Mouse (Mus musculus) cerebellum, adult 2 months (tissue): ENCODE data around the gene Lrp5. TPM values are rescaled to one million over a fixed set of nuclear protein-coding genes. Genes with fewer than 3 reads are reported as not detected.

Experiments used
- DNase-seq, 2 experiments: peaks; one replicate each; pipeline ENCODE4 v3.0.0; 2021
- H3K27ac ChIP-seq: fragments of 200-500 bp; 2 replicates; pipeline ENCODE4 v1.5.1; 2012; ENCODE audit warnings: low read length, control low read depth, inconsistent platforms; ENCODE audit not compliant: insufficient read depth
- H3K27me3 ChIP-seq: fragments of 200-500 bp; 2 replicates; pipeline ENCODE4 v1.6.1; 2012; ENCODE audit warnings: inconsistent platforms, mild to moderate bottlenecking, low read length, moderate library complexity; ENCODE audit not compliant: control insufficient read depth, insufficient read depth
- H3K4me1 ChIP-seq: fragments of 200-500 bp; 2 replicates; pipeline ENCODE4 v1.6.1; 2011; ENCODE audit warnings: low read length; ENCODE audit not compliant: control insufficient read depth, insufficient read depth
- H3K4me3 ChIP-seq: fragments of 200-500 bp; replicated peaks from 2 replicates; pipeline ENCODE3; 2011; ENCODE audit warnings: mild to moderate bottlenecking, low read depth, low read length, control low read depth; ENCODE audit not compliant: insufficient read depth
- CTCF ChIP-seq: fragments of 200-500 bp; IDR thresholded peaks from 2 replicates; pipeline ENCODE4 v1.5.1; 2011; ENCODE audit warnings: low read depth, mild to moderate bottlenecking, control low read depth, low read length, moderate library complexity, borderline replicate concordance; ENCODE audit not compliant: insufficient read depth
- POLR2A ChIP-seq: fragments of 200-500 bp; IDR thresholded peaks from 2 replicates; pipeline ENCODE4 v1.6.1; 2011; ENCODE audit warnings: low read length, control low read depth, borderline replicate concordance; ENCODE audit not compliant: insufficient read depth
- WGBS: fragments of 180-500 bp; shearing (Covaris S2); methylation state at CpG from one replicate; pipeline ENCODE4 v1.1.7; 2018; 5-methylcytosine and 5-hydroxymethylcytosine counted together
- polyA plus RNA-seq: library from polyadenylated mRNA; depleted of rRNA; stranded (reverse); fragments of >200 nt; gene quantifications from 2 replicates; pipeline ENCODE4 v1.2.3, GENCODE M21; 2012; rRNA removed

Gene Lrp5
- 3.8 and 3.9 TPM in 2 replicates for polyA plus RNA-seq

DNA sequence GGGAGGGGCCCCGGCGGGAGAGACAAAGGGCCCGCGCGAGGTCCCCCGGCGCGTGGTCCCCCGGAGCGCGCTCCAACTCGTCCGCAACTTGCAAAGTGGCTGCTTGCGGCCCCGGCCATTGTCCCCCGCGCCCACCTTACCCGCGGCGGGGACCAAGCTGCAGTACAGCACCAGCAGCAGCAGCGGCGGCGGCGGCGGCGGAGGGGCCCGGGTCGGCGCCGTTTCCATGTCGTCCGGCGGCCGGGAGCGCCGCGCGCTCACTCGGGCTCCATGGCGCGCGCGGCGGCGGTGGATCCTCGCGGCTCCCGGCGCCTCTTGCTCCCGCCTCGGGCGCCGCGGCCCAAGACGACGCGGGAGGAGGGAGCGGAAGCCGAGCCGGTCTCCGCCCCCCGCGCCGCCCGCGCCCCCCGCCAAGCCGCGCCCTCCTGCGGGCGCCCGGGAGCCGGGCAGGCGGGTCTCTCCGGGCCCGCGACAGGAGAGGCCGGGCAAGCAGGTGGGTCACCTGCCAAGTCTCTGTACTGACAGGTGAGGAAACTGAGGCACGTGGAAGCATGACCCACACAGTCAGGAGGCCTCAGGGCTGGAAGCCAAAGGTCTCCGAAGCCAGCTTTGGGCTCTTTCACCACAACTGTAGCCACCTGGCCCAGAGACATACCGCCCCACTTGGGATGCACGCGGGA is at the start of gene Lrp5:
Lrp5 (minus strand) TSS at position 350 of the 680 bp plus-strand sequence.
- peak in 1 of 2 experiments; percentile 24 for DNase-seq
- WGBS: 1% methylated on average over 83 of the region's 83 CpGs
- no peaks in the 10 kb centered on the region for H3K27me3 ChIP-seq
- 0 out of 2 replicates have a peak within 1 kb of the TSS, but pooled peaks have one; percentile 21 for H3K27ac ChIP-seq
- H3K4me3 ChIP-seq: peak within 1 kb of the TSS; percentile 47
- H3K4me1 ChIP-seq: peaks cover 2% of the 10 kb centered on the region
- TF ChIP-seq POLR2A (no peak), CTCF (no peak)

GRCm38 (mm10) chr19:3736001-3736400 is 49.6 kb upstream of the Lrp5 start:
- Histone ChIP-seq H3K4me1 (no peaks in the 10 kb centered on the region), H3K27me3 (no peaks in the 10 kb centered on the region), H3K27ac (no peak overlapping the region), H3K4me3 (no peak overlapping the region)
- DNase-seq: no peak
- TF ChIP-seq CTCF (no peak), POLR2A (no peak)
- 74% methylated on average over 3 of the region's 3 CpGs for WGBS

- H3K27me3 ChIP-seq: no peaks in the 10 kb centered on the region
- 83% methylated on average over 7 of the region's 7 CpGs for WGBS
- DNase-seq: no peak
- H3K4me3 ChIP-seq: no peak overlapping the region
- TF ChIP-seq CTCF: no peak
- TF ChIP-seq POLR2A: no peak
- no peak overlapping the region for H3K27ac ChIP-seq
- H3K4me1 ChIP-seq: no peaks in the 10 kb centered on the region
These were observed 44.6 kb upstream of the Lrp5 start for GRCm38 (mm10) chr19:3730781-3731646.

GRCm38 (mm10) chr19:3728901-3729300 is 42.5 kb upstream of the Lrp5 start:
- DNase-seq: no peak
- WGBS: 67% methylated on average over 2 of the region's 2 CpGs
- no peak for TF ChIP-seq CTCF
- TF ChIP-seq POLR2A: no peak
- Histone ChIP-seq H3K27ac (no peak overlapping the region), H3K27me3 (no peaks in the 10 kb centered on the region), H3K4me1 (no peaks in the 10 kb centered on the region), H3K4me3 (no peak overlapping the region)

DNA sequence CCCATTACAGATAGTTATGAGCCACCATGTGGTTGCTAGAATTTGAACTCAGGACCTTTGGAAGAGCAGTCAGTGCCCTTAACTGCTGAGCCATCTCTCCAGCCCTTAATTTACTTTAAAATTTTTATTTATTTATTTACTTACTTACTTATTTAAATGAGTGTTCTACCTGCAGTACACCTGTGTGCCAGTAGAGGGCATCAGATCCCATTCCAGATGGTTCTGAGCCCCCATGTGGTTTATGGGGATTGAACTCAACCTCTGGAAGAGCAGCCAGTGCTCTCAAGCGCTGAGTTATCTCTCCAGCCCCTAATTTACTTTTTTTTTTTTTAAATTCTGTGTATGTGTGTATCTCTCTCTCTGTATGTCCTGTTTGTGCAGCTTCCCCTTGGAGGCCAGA is 38.4 kb upstream of the Lrp5 start:
- H3K4me1 ChIP-seq: no peaks in the 10 kb centered on the region
- TF ChIP-seq CTCF: peak; percentile 65
- TF ChIP-seq POLR2A: no peak
- H3K27ac ChIP-seq: no peak overlapping the region
- no peaks in the 10 kb centered on the region for H3K27me3 ChIP-seq
- 4% methylated on average over 1 of the region's 1 CpGs for WGBS
- H3K4me3 ChIP-seq: no peak overlapping the region
- peak; percentile 60 to 74 for DNase-seq

DNA sequence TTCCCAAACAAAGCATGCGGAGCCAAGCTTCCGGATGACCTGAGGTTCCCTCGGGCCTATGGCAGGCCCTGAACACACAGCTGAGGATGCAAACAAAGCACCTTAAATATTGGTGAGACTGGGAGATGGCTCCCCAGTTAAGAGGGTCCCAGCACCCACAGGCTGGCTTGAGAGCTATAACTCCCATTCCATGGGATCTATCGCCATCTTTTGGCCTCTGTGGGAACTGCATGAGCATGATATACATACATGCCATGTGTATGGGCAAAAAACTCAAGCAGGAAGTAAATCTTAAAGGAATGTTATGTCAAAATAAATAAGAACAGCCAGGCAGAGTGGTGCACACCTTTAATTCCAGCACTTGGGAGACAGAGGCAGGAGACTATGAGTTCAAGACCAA is 37.5 kb upstream of the Lrp5 start:
- H3K4me1 ChIP-seq: peaks cover under 1% of the 10 kb centered on the region; the same call in 1 of the 2 replicates
- WGBS: 81% methylated on average over 4 of the region's 4 CpGs
- TF ChIP-seq POLR2A (no peak), CTCF (peak; percentile 30; the same call in 1 of the 2 replicates)
- no peak for DNase-seq
- no peak overlapping the region for H3K27ac ChIP-seq
- H3K27me3 ChIP-seq: no peaks in the 10 kb centered on the region
- H3K4me3 ChIP-seq: no peak overlapping the region

DNA sequence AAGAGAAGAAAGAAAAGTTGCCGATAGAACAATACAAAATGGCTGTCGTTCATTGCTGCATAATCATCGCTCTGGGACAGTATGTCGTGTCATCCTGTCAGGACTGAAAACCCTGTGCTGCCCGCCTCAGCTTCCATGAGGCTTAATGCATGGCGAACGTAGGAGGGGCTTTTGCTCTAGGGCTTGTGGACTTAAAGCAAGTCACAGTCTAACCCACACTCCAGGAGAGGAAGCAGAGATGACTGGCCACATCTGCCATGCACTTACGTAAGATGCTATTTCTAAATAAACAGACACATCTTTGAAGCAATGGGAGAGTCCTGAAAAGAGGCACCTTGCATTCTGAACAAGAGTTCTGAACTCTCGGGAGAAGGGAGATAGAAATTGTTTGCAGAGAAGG is 36.8 kb upstream of the Lrp5 start:
- WGBS: 93% methylated on average over 9 of the region's 9 CpGs
- Histone ChIP-seq H3K27ac (no peak overlapping the region), H3K27me3 (no peaks in the 10 kb centered on the region), H3K4me1 (peaks cover 3% of the 10 kb centered on the region; the same call in 1 of the 2 replicates), H3K4me3 (no peak overlapping the region)
- no peak for DNase-seq
- TF ChIP-seq POLR2A: no peak
